Mouse (Mus musculus) cerebellum, adult 9-10 months (tissue): ENCODE results near the gene Rnf181.
A peak's percentile ranks its signal among the peaks of the same experiment; 100 is the strongest.

Source experiments
- DNase-seq: peaks from one replicate; pipeline ENCODE4 v3.0.0; 2022

The Rnf181 gene

GRCm38 (mm10) chr6:72383142-72383820 lies 16.5 kb upstream of the Rnf181 start:
- DNase-seq: no peak

- no peak for DNase-seq
Observed at GRCm38 (mm10) chr6:72382494-72382893, 15.7 kb upstream of the Rnf181 start.

GRCm38 (mm10) chr6:72380131-72380770 lies 13.5 kb upstream of the Rnf181 start, which contains the start of gene Vamp5:
TSS of gene Vamp5 (minus strand) at chr6:72380468.
- DNase-seq: peak; percentile 14

GRCm38 (mm10) chr6:72379377-72380130 lies 12.8 kb upstream of the Rnf181 start:
- no peak for DNase-seq

GRCm38 (mm10) chr6:72378510-72379234 lies 11.9 kb upstream of the Rnf181 start:
- no peak for DNase-seq

- no peak for DNase-seq
Observed at GRCm38 (mm10) chr6:72374820-72375563, 8.2 kb upstream of the Rnf181 start.

- no peak for DNase-seq
Observed at GRCm38 (mm10) chr6:72374206-72374605, 7.5 kb upstream of the Rnf181 start.

- DNase-seq: no peak
Observed at GRCm38 (mm10) chr6:72373184-72373583, 6.4 kb upstream of the Rnf181 start.

GRCm38 (mm10) chr6:72371571-72371970 lies 4.8 kb upstream of the Rnf181 start:
- no peak for DNase-seq

- no peak for DNase-seq
Observed at GRCm38 (mm10) chr6:72371147-72371546, 4.4 kb upstream of the Rnf181 start.

- no peak for DNase-seq
Observed at GRCm38 (mm10) chr6:72370091-72370490, 3.3 kb upstream of the Rnf181 start.

GRCm38 (mm10) chr6:72369557-72369956 lies 2.8 kb upstream of the Rnf181 start:
- no peak for DNase-seq

- DNase-seq: no peak
Observed at GRCm38 (mm10) chr6:72367460-72367974, 761 bp upstream of the Rnf181 start.

- no peak for DNase-seq
Observed at GRCm38 (mm10) chr6:72366304-72366703, 452 bp downstream of the Rnf181 start.

- no peak for DNase-seq
Observed at GRCm38 (mm10) chr6:72364985-72365384, 1.8 kb downstream of the Rnf181 start.

- no peak for DNase-seq
Observed at GRCm38 (mm10) chr6:72364009-72364408, 2.7 kb downstream of the Rnf181 start.

- peak; percentile 98 for DNase-seq
Observed at GRCm38 (mm10) chr6:72362132-72363028, 4.4 kb downstream of the Rnf181 start.

- DNase-seq: no peak
Observed at GRCm38 (mm10) chr6:72361121-72361551, 5.6 kb downstream of the Rnf181 start.

- peak; percentile 35 for DNase-seq
Observed at GRCm38 (mm10) chr6:72360599-72360935, 6.2 kb downstream of the Rnf181 start.

GRCm38 (mm10) chr6:72359891-72360598 lies 6.7 kb downstream of the Rnf181 start:
- DNase-seq: peak; percentile 12
